Mouse (Mus musculus): ENCODE measurements around the gene Rbm6.

DNA sequence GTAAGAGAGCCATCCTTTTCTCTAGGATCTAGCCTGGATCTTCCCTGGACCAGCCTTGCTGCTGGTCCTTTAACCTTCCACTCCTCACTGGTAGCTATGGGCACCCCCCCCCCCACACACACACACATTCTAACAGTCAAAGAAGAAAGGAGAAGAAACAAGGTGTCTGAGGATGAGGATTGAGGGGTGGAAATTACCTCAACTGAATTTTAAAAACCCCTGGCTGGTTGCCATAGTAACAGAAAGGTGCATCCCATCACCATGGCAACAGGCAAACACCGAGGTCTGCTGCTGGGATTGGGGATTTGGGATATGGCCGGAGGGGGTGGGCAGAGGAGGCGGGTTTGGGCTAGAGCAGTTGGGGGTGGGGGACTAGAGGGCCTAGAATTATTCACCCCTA is 143.3 kb downstream of the Rbm6 start:
- no peak for TF ChIP-seq EP300 (IDR thresholded peaks at IDR 0.05)
- no peak for TF ChIP-seq CTCF (IDR thresholded peaks at IDR 0.05)
